Mouse (Mus musculus): ENCODE measurements around the gene Zdhhc13.

The Zdhhc13 gene

GRCm38 (mm10) chr7:48788348-48788747 lies 455 bp upstream of the Zdhhc13 start:
- no peak for DNase-seq

- no peak for DNase-seq
These were observed 1.3 kb downstream of the Zdhhc13 start for GRCm38 (mm10) chr7:48790117-48790516.

- no peak for DNase-seq
These were observed 2.6 kb downstream of the Zdhhc13 start for GRCm38 (mm10) chr7:48791412-48791811.

DNA sequence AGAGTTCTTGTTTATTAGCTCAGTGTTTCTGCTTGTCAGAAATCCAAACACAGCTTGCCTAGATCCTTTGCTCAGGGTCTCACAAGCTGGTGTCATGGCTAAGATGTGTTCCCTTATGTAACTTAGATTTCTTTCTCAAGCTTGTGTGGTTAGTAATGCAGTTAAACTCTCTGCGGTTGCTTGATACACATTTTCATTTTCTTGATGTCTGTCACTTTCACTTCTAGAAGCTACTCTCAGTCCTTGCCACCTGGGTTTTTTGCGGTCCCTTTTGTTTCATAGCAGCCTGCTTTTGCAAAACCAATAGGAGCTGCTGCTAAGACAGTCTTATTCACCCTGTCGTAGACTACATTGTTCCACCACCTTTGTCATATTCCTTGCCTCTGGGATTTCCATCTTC lies 6.3 kb downstream of the Zdhhc13 start:
- no peak for DNase-seq

DNA sequence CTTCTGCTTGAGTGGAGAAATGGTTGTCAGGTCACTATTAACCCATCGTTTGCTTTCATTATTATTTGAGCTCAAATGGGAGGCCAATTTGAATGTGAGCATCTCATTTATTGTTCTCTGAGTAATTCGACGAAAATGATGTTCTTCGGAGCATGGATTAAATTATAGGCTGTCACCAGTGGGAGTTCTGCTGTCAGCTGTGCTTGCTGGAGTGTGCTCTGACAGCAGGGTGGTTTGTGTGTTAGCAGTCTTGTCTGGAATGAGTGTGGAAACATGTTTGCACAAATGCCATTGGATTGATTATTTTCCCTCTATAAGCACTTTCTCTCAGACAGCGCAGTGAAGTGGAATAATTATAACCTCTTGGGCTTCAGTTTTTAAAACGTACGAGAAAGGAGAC lies 14.6 kb downstream of the Zdhhc13 start:
- no peak for DNase-seq

- peak; percentile 19 to 24 for DNase-seq
These were observed 17.8 kb downstream of the Zdhhc13 start for GRCm38 (mm10) chr7:48806587-48806986.

GRCm38 (mm10) chr7:48810652-48811051 lies 21.8 kb downstream of the Zdhhc13 start:
- DNase-seq, result no peak

DNA sequence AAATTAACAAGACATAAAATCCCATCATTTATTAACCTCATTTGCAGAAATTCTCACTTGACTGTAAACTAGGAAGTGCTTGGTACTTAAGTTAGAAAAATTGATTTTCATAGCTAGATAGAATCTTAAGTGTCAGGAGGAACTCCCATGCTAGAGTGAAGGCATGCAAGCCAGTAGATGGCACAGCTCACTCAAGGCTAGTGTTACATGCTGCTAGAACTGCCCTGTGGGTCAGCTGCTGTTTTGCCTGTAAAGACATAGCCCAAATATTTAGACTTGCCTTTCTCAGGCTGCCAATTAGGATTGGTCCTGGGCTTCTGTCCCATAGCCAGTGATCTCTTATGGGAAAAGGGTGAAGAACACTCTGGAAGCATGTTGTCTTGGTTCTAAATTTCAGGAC lies 23.6 kb downstream of the Zdhhc13 start:
- DNase-seq, result no peak

DNA sequence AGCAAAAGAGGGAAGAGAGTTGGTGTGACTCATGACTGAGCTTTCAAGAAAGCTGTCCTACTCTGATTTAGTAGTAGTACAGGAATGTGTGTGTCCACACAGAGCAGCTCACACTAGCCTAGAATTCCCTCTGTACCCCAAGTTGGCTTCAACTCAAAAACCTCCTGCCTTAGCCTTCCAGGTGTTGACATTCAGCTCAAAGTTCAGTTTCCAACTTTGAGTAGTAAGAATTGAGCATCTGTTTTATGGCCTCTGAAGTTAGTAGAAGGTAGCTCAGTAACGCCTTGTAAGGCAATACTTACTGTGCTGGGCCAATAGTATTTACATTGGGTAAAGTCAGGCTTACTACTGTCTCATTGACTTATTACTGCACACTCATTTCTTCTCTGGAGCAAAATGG lies 24.8 kb downstream of the Zdhhc13 start:
- DNase-seq, result no peak

- DNase-seq, result no peak
These were observed 32.9 kb downstream of the Zdhhc13 start for GRCm38 (mm10) chr7:48821654-48822053.

DNA sequence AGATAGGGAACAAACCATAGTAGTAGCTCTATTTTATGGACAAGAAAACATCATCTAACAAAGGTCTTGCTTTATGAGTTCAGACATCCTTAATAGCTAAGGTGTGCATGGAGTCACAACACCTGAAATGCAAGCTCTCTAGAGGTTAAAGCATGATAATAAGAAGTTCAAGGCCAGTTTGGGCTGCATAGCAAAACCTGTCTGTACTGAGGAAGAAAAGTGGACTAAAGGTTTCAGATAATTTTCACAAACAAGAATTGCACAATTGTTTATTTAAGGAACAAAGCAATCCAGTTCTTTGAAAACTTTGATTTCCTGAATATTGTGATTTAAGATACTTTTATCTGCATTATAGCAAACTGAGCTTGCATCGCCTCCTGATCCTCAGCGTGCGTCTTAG lies 34.8 kb downstream of the Zdhhc13 start:
- no peak for DNase-seq

- no peak for DNase-seq
These were observed 35.9 kb downstream of the Zdhhc13 start for GRCm38 (mm10) chr7:48824671-48825070.

- DNase-seq, result no peak
These were observed 36.4 kb downstream of the Zdhhc13 start for GRCm38 (mm10) chr7:48825170-48825569.

DNA sequence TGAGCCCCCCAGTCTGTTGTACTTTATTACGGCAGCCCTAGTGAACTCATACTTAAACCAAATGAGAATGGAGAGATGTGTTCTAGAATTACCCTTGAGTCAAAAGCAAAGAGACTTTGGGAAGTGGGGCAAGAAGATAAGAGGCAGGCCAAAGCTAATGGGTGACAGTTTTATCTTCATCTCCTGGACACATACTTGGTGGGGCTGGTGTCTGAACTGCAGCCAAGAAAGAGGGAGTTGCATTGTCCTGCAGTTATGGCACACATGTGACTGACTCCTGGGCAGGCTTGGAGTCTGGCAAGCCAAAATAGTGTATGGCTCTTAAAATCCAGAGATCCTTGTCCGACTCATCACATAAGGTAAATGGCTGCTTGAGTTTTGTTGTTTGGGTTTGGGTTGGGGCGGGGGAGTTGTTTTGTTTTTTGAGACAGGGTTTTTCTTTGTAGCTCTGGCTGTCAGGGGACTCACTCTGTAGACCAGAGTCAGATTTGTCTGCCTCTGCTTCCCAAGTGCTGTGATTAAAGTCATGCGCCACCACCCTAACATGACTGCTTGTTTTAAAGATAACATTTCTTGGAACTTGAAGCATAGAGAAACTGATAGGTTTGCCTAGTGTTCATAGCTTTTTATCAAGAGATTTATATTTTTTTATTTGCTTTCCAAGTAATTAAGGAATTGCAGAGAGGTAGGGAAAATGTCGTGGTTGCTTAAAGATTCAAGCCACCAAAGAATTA lies 40.5 kb downstream of the Zdhhc13 start:
- DNase-seq, result no peak

GRCm38 (mm10) chr7:48830395-48830794 lies 41.6 kb downstream of the Zdhhc13 start:
- DNase-seq, result no peak

- no peak for DNase-seq
These were observed 43.9 kb downstream of the Zdhhc13 start for GRCm38 (mm10) chr7:48832735-48833134.

DNA sequence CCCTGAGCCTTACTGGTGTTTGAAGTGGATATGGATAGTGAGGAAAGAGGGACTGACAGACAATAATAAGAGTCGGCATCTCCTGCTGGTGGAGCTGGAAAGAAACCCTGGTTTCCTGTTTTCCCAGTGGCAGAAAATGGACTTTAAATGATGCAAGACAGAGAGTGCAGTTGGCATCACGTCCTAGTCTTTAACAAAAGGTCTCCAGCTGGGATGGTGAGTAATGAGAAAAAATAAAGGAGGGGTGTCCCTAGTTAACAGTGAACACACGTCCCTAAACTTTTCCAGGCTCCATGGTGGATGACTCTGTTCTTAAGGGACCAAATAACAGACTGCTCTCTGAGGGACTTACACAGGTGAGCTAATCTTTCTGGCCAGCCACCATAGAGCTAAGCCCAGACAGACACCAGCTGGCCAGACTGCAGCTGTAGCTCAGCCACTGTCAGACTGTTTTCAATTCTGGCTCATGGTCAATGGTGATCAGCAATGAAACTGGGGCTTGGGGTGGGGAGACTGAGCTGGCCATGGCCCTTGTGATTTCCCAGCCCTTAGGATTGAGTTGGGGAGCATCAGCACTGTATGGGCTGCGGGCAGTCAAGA lies 45.7 kb downstream of the Zdhhc13 start:
- DNase-seq, result peak; percentile 15 to 17

GRCm38 (mm10) chr7:48834989-48835626 lies 46.3 kb downstream of the Zdhhc13 start:
- no peak for DNase-seq

DNA sequence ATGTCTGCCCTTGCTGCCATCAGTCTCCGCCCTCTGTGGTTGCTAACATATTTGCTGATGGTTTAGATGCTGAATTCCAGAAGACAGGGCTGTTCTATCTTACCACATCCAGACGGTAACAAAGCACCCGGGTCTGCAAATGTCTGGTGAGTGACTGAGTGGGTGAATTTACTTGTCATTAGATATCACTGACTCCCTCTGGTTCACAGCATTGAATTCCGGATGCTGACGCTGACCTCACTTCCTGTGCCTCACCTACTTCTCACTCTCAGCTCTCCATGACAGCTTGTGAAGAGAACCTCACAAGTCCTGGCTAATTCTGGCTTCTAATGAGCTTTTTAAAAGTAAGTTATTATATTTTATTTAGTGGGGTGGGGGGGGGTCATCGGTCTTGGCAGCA lies 48.1 kb downstream of the Zdhhc13 start:
- DNase-seq, result no peak

GRCm38 (mm10) chr7:48838434-48838833 lies 49.6 kb downstream of the Zdhhc13 start:
- DNase-seq, result no peak

DNA sequence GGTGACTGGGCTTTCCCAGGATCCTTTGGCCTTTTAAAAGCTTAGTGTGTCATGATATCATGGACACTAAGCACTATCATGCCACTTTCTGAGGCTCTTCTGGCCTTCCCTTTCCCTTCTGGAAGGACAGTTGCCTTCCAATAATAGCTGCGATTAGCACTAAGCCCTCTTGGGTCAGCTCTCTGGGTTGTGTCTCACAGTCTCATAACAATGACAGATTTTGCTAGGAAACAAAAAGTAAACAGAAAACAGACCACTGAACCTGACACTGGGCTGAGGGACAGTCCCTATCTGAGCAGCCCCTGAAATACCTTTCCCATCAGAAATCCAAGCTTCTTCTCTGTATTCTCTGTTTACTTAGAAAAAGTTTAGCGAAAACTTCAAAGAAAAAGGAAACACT lies 51.7 kb downstream of the Zdhhc13 start:
- no peak for DNase-seq

- no peak for DNase-seq
These were observed 52.7 kb downstream of the Zdhhc13 start for GRCm38 (mm10) chr7:48841538-48841937.

DNA sequence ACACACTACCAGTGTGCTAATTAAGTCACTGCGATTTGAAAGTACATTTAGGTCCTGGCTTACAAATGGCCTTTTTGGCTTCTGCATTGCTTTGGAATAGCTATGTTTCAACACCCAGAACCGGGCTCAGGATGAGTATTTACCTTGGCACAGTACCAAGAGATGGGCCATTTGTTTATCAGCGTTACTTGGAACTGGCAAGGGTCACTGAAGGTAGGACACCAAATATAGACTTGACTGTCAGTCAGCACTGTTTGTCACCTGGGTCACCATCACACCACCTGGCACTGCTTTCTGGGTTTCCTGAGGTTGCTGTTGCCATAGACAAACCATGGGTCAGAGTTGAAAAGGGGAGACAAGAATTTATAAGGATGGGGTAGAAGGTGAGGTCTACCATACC lies 53.5 kb downstream of the Zdhhc13 start:
- peak; percentile 12 to 31 for DNase-seq

DNA sequence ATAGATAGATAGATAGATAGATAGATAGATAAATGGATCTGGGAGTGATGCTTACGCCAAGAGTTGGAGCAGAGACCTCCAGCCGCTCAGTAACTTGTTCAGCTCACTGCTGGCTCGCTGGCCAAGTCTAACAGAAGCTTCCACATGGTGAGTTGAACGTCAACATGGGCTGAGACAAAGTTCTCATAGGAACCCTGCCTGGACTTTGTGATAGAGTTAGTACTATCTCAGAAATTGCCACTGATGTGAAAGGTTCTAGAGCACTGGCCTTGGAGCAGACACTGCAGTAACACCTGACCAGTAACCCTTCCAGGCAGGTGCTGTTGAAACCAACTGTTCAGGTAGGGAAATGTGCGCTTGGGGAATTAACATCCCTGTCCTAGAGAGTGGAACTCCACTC lies 54.7 kb downstream of the Zdhhc13 start:
- DNase-seq, result no peak
